Mouse (Mus musculus): ENCODE data around the gene Padi1.

GRCm38 (mm10) chr4:140774893-140775292 is 70.7 kb downstream of the Padi1 start:
- TF ChIP-seq POLR2A (IDR thresholded peaks at IDR 0.05; ENCODE audit: borderline replicate concordance, low read depth, low read length) (no peak), CTCF (IDR thresholded peaks at IDR 0.05; ENCODE audit: low read depth, low read length) (no peak)
